Mouse (Mus musculus): Measurements from ENCODE around the gene Mtfr2.

Mtfr2 gene

DNA sequence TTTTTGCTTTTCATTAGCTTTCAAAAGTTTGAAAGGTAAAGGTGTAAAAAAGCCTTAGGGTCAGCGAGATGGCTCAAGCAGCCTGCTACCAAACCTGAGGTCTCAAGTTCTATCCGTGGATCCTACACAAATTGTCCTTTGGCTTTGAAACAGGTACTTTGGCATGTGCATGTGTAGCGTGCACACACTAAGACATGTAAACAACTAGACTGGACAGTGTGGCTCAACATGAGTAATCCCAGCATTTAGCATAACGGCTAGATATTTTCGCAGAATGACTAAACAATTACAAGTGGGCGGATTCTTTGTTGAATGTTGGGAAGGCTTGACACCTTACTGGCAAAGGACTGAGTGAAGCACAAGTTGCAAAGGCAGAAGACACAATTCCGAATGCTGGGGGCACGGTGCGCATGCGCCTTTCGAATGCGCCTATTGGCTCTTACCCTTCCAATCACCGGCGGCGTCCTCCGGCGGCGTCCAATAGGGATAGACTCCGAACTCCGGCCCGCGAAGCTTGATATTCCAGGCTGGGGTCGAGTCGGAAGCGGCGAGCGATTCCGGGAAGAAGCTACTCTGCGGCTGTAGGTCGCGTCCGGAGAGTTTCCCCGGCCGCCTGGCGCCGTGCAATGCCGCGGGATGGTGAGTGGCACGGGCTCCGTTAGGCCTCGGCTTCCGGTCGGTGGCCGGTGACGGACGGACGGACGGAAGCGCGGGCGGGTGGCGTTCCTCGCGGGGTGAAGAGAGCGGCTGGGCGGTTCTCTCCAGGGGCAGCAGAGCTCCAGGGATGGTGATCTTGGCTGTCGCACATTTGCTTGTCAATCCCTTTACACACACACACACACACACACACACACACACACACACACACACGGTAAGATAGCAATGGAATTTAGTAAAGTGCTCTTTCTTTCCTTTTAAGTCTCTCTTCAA is at the start of gene Mtfr2:
TSS of gene Mtfr2 (plus strand) at position 486 of the 930 bp plus-strand sequence.
- DNase-seq (ENCODE audit: low read depth), result peak; percentile 75

- no peak for DNase-seq (ENCODE audit: low read depth)
Measured at GRCm38 (mm10) chr10:20298152-20298920, 49.2 kb upstream of the Mtfr2 start.

DNA sequence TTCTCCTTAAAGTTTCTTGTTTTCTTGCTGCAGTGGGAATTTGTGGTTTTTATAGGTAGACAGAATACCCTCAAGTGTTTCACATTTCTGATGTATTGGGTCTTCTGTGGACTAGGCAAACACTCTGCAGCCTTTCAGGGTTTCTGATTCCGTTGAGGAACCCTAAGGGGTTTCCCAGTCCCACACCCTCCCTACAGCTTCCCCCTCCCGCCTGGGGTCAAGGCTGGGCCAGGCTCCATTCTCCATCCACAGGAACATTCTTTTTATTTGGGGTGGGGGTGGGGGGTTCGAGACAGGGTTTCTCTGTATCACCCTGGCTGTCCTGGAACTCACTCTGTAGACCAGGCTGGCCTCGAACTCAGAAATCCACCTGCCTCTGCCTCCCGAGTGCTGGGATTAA is 48.5 kb upstream of the Mtfr2 start:
- no peak for DNase-seq (ENCODE audit: low read depth)

DNA sequence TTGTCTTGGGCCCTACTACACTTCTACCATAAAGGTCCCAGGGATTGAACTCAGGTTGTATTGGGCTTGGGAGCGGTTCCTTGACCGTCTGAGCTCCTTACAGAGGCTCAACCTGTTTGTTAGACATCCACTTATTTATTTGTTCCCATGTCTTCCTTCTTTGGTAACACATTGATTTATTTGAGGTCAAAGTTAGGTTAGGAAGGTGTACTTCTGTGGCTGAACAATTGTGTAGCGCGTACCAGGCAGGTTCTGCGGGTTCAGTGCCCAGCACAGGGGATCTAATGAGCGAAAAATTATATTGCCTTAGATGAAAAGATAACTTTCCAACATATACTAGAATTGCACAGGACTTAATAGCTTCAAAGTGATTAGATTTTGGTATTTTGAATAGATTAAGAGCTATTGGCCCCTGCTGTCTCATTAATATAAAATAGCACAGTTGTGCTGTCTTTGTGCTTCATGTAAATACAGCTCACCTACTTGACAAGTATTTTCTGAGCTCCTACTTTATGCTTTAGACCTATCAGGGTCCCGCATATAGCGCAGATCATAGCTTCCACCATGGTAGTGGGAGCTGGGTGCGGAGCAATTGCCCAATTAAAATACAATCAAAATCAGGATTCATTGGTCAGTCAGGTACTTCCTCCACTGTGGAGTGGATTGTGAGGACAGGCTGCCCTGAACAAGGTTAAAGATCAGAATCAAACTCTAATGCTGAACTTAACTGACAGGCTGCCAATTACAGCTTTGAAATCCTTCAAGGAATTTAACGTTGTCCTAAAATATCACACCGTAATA is 36.4 kb upstream of the Mtfr2 start:
- DNase-seq (ENCODE audit: low read depth), result no peak

DNA sequence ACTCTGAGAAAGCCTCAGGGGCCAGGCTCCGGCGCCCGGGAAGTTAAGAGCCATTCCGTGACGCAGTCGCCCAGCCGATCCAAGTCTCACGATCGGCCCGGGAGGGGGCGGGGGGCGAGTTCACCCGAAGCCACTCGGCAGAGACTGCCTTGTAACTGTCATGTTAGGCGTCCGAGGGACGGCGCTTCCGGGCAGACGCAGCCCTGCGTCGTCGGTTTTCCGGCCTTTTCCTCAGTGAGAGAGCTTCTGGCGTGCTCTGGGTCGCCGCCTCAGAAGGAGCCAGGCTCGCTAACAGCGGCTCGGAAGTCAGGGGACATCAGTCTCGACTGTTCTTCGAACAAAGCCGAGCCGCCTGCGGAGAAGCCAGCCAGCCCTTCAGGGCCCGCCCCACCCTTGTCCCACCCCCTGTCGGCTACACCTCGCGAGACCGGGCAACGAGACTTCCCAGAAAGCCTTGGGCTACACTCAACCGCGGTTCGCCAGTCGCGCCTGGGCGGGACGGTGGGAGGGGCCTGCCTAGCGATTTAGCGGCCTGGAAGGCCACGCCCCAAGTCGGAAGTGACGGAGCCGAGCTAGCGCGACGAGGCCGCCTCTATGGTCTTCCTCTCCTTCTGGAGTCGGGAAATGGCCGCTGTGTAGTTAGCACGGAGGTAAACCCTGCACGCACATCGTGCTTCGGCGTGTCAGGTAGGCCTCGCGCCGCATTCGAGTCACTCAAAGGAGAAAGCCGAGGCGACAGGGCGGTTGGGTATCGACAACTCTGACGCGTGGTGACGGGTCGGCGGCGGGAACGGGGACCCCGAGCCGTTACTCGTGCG is 35.4 kb upstream of the Mtfr2 start, which contains the start of gene Bclaf1:
TSS of gene Bclaf1 (plus strand) at position 552 of the 818 bp plus-strand sequence.
- peak; percentile 97 for DNase-seq (ENCODE audit: low read depth)

GRCm38 (mm10) chr10:20312736-20313301 is 34.8 kb upstream of the Mtfr2 start:
- DNase-seq (ENCODE audit: low read depth), result peak; percentile 24

DNA sequence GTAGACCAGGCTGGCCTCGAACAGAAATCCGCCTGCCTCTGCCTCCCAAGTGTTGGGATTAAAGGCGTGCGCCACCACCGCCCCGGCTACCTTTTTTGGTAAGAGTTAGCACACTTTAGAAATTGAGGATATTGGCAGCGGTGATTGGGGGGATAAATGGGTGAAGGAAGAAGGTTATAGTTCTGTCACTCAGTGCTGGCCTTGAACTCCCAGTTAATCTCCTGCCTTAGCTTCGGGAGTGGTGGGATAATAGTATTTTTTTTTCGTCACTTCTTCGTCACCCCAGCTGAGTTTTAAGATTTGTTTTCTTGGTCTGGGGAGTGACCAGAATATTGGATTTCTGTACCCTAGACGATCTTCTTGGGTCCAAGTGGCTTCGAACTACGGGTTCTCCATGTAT is 34.1 kb upstream of the Mtfr2 start:
- no peak for DNase-seq (ENCODE audit: low read depth)

- no peak for DNase-seq (ENCODE audit: low read depth)
Measured at GRCm38 (mm10) chr10:20313941-20314340, 33.6 kb upstream of the Mtfr2 start.

DNA sequence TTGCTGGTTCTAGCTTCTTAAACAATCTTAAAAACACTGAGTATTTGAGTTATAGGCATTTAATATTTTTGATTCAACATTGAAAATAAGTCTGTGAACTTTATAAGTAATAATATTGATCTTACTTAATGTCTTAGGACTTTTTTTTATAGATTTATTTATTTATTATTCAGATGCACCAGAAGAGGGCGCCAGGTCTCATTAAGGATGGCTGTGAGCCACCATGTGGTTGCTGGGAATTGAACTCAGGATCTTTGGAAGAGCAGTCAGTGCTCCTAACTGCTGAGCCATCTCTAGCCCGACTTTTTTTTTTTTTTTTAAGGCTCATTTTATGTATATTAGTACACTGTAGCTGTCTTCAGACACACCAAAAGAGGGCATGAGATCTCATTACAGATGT is 32.8 kb upstream of the Mtfr2 start:
- no peak for DNase-seq (ENCODE audit: low read depth)

GRCm38 (mm10) chr10:20317466-20317865 is 30.1 kb upstream of the Mtfr2 start:
- no peak for DNase-seq (ENCODE audit: low read depth)

DNA sequence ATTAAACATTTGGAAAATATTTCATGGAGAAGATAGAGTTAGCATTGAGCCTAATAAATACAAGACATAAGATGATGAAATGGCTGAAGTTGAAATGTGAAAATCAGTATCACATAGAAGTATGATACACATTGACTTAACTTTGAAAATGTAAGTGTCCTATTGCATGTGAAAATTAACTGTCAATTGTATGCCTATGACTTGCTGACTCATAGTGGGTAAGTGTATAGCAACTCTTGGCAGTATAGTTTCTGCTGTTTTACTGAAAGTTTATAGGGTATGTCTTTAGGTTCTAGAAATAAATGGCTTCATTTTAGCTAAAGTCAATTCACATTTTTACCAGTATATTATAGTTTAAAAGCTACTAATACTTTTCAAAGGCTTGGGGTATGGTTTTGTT is 21.3 kb upstream of the Mtfr2 start:
- no peak for DNase-seq (ENCODE audit: low read depth)

GRCm38 (mm10) chr10:20331262-20331661 is 16.3 kb upstream of the Mtfr2 start:
- DNase-seq (ENCODE audit: low read depth), result no peak

DNA sequence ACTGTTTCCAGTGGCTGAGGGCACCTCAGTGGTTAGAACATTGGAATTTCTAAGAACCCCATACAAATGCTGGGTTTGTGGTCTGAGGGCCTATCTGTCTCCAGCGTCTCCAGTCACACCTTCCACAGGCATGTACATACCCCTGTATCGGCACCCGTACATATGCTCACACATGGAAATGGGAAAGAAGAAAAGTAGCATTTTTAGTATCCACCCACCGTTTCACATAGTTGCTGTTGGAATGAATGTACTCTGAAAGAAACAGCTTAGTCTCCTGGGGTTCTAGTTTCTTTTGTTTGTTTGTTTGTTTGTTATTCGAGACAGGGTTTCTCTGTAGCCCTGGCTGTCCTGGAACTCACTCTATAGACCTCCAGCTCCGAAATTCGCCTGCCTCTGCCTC is 9.7 kb upstream of the Mtfr2 start:
- no peak for DNase-seq (ENCODE audit: low read depth)

DNA sequence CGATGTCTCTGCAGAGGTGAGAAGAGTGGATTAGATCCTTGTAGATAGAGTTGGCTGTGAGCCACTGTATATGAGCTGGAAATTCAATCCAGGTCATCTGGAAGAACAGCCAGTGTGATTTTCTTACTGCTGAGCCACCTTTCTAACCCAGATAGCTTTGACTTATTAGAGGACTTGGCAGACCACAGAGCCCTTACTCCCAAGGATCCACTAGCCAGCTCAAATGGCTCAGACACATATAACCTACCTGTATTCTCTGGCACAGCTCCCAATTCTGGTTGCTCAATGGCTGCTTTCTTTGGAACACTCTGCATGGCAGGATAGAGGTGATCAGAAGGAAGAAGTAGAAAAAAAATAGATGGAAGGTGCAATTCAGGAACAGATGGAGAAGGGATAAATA is 1.8 kb upstream of the Mtfr2 start:
- no peak for DNase-seq (ENCODE audit: low read depth)

DNA sequence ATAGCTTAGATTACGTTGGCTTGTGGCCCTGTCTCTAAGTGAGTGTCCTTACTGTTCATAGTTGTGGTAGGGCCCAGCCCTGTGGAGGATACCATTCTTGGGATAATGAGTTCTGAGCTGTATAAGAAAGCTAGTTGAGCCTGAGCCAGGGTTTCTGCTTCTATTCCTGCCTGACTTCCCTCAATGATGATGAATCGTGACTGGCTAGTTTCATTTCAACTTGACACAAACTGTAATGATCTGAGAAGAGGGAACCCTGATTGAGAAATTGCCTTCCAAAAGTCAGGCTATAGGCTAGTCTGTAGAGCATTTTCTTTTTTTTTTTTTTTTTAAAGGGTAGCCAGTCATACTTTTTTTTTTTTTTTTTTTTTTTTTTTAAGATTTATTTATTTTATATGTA is 1.3 kb downstream of the Mtfr2 start:
- DNase-seq (ENCODE audit: low read depth), result no peak

GRCm38 (mm10) chr10:20361542-20362449 is 14.2 kb downstream of the Mtfr2 start:
- DNase-seq (ENCODE audit: low read depth), result no peak

- DNase-seq (ENCODE audit: low read depth), result no peak
Measured at GRCm38 (mm10) chr10:20362450-20363118, 15.0 kb downstream of the Mtfr2 start.

DNA sequence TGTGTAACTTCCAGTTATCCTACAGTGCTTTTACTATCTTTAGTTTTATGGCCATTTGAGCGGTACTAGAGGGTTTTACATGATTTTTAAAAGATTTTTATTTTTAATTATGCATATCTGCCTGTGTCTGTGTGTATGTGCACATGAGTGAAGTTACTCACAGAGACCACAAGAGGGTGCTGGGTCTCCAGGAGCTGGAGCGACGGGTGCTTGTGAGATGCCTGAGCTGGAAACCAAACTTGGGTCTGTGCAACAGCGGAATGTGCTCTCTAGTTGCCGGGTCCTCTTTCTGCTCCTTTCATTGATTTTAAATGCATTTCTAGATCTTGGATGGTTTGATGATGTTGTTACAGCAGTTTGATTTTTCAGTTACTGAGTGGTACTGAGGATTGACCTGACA is 24.5 kb downstream of the Mtfr2 start:
- DNase-seq (ENCODE audit: low read depth), result no peak

DNA sequence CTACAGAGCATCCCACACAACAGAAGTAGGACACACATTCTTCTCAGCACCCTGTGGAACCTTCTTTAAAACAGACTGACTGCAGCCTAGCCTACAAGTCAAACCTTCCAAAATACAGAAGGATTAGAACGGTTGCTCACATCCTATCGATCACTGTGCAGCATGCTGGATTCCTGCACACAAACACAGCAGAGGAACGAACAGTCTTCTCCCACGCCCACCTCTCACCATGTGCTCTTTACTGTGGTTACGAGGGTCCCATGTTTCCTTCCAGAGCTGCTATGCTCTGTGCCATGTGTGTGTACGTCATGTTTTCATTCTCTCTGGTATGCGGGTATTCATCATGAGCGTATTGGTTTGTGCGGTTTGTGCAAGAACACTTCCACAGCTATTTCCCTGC is 30.1 kb downstream of the Mtfr2 start:
- DNase-seq (ENCODE audit: low read depth), result no peak
